Mouse (Mus musculus): ENCODE measurements around the gene Taf1d. TPM values are rescaled to one million over a fixed set of nuclear protein-coding genes. Genes with fewer than 3 reads are reported as not detected.

Gene Taf1d
- total and polyA plus RNA-seq, 3 experiments, result 181 to 1,079 (median 249) TPM

DNA sequence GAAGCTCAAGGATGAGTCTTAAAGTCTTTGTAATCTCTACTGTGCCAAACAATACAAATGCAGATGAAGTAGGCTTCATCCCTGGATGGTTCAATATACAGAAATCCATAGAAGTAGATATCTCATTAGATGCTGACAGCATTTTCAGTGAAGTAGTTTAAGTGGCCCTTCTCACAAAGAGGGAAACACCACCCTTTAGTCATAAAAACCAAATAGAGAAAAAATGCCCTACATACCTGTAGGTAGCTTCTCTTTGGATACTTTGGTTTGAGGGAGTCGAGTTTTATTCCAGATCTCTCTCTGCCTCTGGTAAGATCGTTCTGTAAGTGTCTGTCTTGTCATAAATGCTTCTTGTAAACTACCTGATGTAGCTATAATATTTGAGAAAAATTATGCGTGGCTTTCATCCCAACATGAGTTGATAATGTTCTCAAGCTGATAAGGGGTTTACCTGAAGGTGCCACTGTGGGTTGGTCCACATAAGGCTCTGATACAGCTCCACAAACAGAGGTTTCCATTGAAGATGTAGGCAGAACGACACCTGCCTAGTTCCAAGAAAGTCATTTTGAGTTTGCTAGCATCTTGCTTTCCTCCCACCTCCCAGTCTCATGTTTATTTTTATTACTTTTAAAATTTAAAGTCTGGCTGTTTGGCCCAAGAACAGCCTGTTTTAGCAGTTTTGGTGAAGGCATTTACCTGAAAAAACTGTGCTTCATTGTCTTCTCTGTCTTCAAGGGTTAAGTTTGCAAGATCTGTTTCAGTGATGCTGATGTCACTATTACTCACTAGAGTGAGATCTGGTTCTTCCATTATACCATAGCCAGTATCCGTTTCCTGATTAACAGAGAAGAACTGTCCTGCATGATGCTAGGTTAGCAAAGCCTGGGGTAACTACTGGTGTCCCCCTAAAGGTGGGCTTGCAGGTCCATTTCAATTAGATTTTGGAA, 11.5 kb downstream of the Taf1d start:
- in situ Hi-C loops (cut with MboI; ENCODE audit: low pct_ligation_motif_present, low pct_unique_long_range_greater_than_20kb, low sequenced_read_pairs), result no loop called here
- Histone ChIP-seq H3K36me3 (replicated peaks in 1 of 2; ENCODE audit: control insufficient read depth in 1 of 2, insufficient read depth in 1 of 2, low read length in 1 of 2) (peaks cover 53 to 74% of the 10 kb centered on the region in 2 experiments), H3K4me2 (ENCODE audit: insufficient read depth, low read depth, poor library complexity, severe bottlenecking) (no peak overlapping the region), H3K27ac (ENCODE audit: insufficient read depth, low read depth) (no peak overlapping the region), H3K4me1 (ENCODE audit: control insufficient read depth in 1 of 2, insufficient read depth in 2 of 2) (peaks cover 0 to 7% of the 10 kb centered on the region in 2 experiments; a peak in 1 of 4 replicates), H3K9me3 (replicated peaks; ENCODE audit: low read length) (no peaks in the 10 kb centered on the region), H3K79me2 (replicated peaks; ENCODE audit: control insufficient read depth, extremely low read depth, insufficient read depth, poor library complexity, severe bottlenecking) (peaks cover 11% of the 10 kb centered on the region), H3K9ac (ENCODE audit: insufficient read depth, low read depth) (no peak overlapping the region), H3K27me3 (replicated peaks) (no peaks in the 10 kb centered on the region), H3K4me3 (replicated peaks in 1 of 3; ENCODE audit: low read depth in 2 of 3, low read length in 2 of 3, poor library complexity in 1 of 3) (no peak overlapping the region)
- no peak for TF ChIP-seq UBTF (IDR thresholded peaks at IDR 0.05; ENCODE audit: low read depth, low read length)
- TF ChIP-seq E2F4 (IDR thresholded peaks at IDR 0.05; ENCODE audit: insufficient replicate concordance, low read depth, low read length), result no peak
- no peak for TF ChIP-seq MAX (IDR thresholded peaks at IDR 0.05; ENCODE audit: low read length)
- TF ChIP-seq POLR2A (IDR thresholded peaks at IDR 0.05; ENCODE audit: low read depth, low read length), result peak; percentile 57
- TF ChIP-seq RAD21 (IDR thresholded peaks at IDR 0.05; ENCODE audit: low read depth, low read length), result no peak
- TF ChIP-seq NRF1 (IDR thresholded peaks at IDR 0.05; ENCODE audit: low read depth, low read length), result no peak
- no peak for TF ChIP-seq USF2 (conservative IDR thresholded peaks at IDR 0.05; ENCODE audit: low read depth, low read length)
- peak; percentile 8; the same call in 1 of the 2 replicates for TF ChIP-seq CHD2 (IDR thresholded peaks at IDR 0.05; ENCODE audit: low read length)
- TF ChIP-seq MAFK (IDR thresholded peaks at IDR 0.05; ENCODE audit: insufficient replicate concordance, low read length), result no peak
- no peak for TF ChIP-seq ZNF384 (IDR thresholded peaks at IDR 0.05; ENCODE audit: low read depth, low read length)
- TF ChIP-seq POLR2AphosphoS2 (IDR thresholded peaks at IDR 0.05; ENCODE audit: low read depth, low read length), result peak; percentile 90
- no peak for TF ChIP-seq BHLHE40 (IDR thresholded peaks at IDR 0.05; ENCODE audit: low read depth, low read length)
- TF ChIP-seq ELF1 (IDR thresholded peaks at IDR 0.05; ENCODE audit: low read depth, low read length), result no peak
- TF ChIP-seq PAX5 (IDR thresholded peaks at IDR 0.05; ENCODE audit: low read length), result no peak
- no peak for TF ChIP-seq IRF4 (IDR thresholded peaks at IDR 0.05; ENCODE audit: low read depth, low read length)
- no peak for TF ChIP-seq TBP (conservative IDR thresholded peaks at IDR 0.05; ENCODE audit: low read depth, low read length)
- no peak for TF ChIP-seq MAZ (IDR thresholded peaks at IDR 0.05; ENCODE audit: low read depth, low read length)
- TF ChIP-seq ZMIZ1 (IDR thresholded peaks at IDR 0.05; ENCODE audit: low read depth, low read length), result peak; percentile 40; the same call in 1 of the 2 replicates
- TF ChIP-seq CTCF (conservative IDR thresholded peaks at IDR 0.05 in 1 of 2, IDR thresholded peaks at IDR 0.05 in 1 of 2; ENCODE audit: low read depth in 2 of 2, low read length in 2 of 2), result no peak
- 0 out of 2 replicates have a peak, but pooled peaks have one; percentile 12 for TF ChIP-seq NELFE (IDR thresholded peaks at IDR 0.05; ENCODE audit: low read depth, low read length)
- TF ChIP-seq JUND (conservative IDR thresholded peaks at IDR 0.05; ENCODE audit: low read depth, low read length), result no peak
- TF ChIP-seq MYC (IDR thresholded peaks at IDR 0.05; ENCODE audit: low read depth, low read length), result no peak; the same call in 1 of the 2 replicates
- dilution Hi-C loops (cut with MboI; ENCODE audit: extremely low pct_ligation_motif_present, extremely low pct_unique_long_range_greater_than_20kb, low sequenced_read_pairs), result no loop called here
- DNase-seq (ENCODE audit: extremely low read depth), result no peak

Measured in CH12.LX (cell line).